Mouse (Mus musculus): ENCODE data around the gene Shtn1.

GRCm38 (mm10) chr19:58980056-58980440 lies 95.9 kb downstream of the Shtn1 start:
- TF ChIP-seq POLR2A (IDR thresholded peaks at IDR 0.05; ENCODE audit: low read depth, low read length) (no peak), CTCF (IDR thresholded peaks at IDR 0.05; ENCODE audit: extremely low read depth, insufficient read length, insufficient replicate concordance, low read depth, low read length) (no peak)

All from small intestine, adult 2 months (tissue).